Mouse (Mus musculus) thymus, adult 18-20 months (tissue): ENCODE data around the gene Ppip5k2.

Experiments used
- DNase-seq, 2 experiments: peaks; one replicate each; pipeline ENCODE4 v3.0.0; 2022; ENCODE audit warnings: mixed read lengths in 2 of 2

Ppip5k2 gene

GRCm38 (mm10) chr1:97754392-97754791 is 15.8 kb downstream of the Ppip5k2 start:
- DNase-seq = no peak

DNA sequence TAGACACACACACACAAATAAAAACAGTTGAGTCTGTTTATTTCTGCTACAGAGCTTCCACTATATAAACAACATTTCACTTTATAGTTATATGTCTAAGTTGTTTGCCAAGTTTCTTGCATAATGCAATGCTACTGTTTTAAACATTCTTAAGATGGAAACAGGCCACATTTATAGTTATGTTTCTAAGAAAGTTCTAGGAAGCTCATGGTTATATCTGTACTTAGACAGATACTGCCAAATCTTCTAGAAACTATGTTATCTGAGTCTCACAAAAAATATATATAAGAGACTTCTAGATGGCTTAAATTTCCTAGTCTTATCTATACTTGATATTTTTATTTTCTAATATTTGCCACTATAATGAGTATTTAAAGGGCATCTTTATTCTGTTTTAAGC is 17.0 kb downstream of the Ppip5k2 start:
- no peak for DNase-seq

DNA sequence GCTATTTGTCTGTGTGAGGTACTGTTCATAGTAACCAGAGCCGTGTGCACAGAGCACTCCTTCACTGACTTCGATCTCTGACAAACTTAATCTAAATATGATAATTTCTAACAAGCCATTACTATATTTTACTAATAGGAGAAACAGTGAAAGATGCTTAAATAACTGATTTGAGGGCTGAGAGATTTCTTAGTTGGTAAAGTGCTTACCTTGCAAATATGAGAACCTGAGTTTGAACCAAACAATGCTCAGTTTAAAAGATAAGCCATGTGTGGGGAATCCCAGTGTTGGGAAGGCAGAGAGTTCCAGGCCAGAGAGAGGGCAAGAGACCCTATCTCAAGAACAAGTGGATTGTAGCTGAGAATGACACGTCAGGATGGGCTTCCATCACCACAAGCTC is 22.0 kb downstream of the Ppip5k2 start:
- DNase-seq = no peak

- DNase-seq = no peak
Observed at GRCm38 (mm10) chr1:97746261-97746660, 23.9 kb downstream of the Ppip5k2 start.

DNA sequence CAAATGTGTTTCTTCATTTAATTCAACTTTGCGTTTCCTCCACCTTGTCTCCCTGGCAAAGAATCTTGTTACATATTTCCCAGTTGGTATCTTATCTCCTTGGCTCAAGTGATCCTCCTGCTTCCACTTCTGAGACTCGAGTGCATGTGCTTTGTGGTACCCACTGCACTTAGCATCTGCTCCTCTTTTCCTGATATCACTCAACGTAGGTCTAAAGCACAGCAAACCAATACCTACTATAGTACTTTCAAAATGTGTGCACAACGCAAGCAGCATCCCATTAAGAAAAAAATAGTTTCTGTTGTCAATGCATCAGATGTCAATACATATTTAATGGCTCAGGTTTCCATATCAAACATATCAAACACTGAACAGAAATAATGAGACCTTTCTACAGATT is 24.5 kb downstream of the Ppip5k2 start:
- no peak for DNase-seq

DNA sequence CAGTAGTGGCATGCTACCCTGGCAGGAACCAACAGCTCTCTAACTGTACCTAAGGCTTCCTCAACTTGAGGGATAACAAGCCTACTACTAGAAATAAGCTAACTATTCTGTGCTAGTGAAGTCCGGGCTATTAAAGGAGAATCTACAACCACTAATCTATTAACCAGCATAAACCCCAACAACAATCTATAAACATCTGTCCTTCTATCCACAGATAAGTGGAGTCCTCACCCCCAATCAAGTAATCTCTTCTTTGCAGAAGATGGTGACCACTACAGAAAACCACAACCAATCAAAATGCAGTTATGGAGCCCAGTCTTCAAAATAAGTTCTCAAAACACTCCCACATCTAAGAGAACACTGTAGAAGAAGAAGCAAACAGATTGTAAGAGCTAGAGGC is 27.1 kb downstream of the Ppip5k2 start:
- no peak for DNase-seq

DNA sequence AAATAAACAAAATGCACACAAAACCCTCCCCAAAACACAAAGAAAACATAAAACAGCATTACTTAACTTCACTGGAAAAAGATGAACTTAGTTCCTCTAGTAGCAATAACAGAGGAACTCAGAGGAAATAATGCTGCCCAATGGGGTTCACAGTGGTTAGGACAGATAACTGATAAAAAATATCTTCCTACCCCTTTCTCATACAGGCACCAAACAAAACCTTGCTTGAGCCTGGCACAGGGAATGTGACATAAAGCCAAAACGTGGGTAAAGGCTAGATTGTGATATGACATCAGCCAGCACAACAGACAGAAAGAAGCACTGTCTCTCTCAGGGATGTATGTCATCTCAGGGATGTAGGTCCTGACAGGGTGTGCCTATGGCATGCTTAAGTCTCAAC is 40.9 kb downstream of the Ppip5k2 start:
- no peak for DNase-seq

DNA sequence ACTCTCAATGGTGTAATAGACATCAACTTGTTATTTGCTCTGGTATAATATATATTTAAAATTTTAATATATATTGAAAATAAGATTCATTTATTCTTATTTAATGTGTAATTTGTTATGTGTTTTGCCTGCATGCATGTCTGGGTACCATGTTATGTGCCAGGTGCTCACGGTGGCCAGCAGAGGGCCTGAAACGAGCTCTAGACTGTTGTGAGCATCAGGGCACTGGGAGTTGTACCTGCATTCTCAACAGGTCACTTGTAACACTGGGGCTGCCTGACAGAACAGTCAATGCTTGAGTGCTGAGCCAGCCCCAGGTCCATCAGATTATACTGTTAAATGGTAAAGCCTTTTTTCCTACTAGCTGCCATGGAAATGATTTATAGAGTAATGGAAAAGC is 43.5 kb downstream of the Ppip5k2 start:
- no peak for DNase-seq

DNA sequence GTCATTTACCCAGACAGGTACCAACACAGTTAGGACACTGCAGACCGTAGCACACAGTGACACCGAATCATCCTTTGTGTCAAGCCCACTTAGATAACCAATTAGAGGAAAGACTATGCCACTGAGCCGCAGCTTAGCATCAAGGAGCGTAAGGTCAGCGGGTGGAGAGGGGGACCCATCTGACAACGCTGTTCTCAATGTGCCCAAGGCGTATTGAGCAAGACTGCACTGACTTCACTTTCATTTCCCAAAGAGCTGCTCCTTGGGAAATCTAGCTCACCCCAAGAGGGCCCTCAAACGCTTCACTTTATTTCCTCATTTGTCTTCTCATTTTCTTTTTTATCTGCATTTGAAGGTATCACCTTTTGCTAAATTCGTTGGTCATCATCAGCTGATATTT is 51.8 kb downstream of the Ppip5k2 start:
- no peak for DNase-seq

- no peak for DNase-seq
Observed at GRCm38 (mm10) chr1:97714334-97714868, 55.8 kb downstream of the Ppip5k2 start.

- no peak for DNase-seq
Observed at GRCm38 (mm10) chr1:97710520-97710919, 59.7 kb downstream of the Ppip5k2 start.

GRCm38 (mm10) chr1:97705389-97705788 is 64.8 kb downstream of the Ppip5k2 start:
- DNase-seq = no peak

GRCm38 (mm10) chr1:97704646-97705045 is 65.6 kb downstream of the Ppip5k2 start:
- DNase-seq = no peak

DNA sequence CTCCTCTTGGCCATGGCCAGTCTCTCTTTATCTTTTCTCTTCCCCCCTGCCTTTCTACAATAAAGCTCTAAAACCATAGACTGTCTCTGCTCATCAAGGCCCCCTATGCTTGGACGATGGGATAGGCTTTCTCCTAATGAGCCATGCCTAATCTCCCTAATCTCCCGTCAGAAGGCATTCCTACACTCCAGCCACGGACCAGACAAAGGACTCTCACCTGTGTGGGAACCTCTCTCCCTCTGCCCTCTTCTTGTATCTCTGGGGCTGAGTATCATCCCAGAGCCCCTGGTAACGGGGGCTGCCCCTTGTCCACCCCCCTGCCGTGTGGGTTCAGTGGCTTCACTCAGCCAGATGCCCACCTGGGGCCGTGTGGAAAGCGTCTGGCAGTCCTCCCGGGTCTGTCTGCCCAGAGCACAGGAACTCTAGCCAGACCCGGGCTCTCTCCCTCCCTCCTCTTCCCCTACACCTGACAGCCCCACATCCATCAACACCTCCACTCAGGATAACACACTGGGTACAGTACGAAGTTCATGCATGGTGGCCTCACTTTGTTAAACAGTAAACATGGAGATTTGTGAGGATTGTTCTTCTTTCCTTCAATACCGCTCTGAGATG is 71.1 kb downstream of the Ppip5k2 start:
- DNase-seq = no peak

GRCm38 (mm10) chr1:97697273-97697672 is 72.9 kb downstream of the Ppip5k2 start:
- DNase-seq = no peak

DNA sequence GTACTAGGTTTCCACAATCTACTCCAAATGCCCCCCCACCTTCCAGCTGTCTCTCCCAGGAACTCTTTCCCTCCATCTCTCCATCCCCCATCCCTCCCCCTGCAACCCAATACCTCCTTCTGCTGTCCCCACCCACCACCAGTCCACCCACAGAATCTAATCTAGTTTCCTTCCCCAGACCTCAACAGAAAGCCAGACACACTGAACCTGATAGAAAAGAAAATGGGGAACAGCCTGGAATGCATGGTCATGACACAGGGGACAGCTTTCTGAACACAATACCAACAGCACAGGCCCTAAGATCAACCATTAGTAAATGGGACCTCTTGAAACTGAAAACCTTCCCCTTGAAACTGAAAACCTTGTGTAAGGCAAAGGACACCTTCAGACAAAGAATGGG is 76.4 kb downstream of the Ppip5k2 start:
- DNase-seq = no peak

- DNase-seq = peak; percentile 21 to 27
Observed at GRCm38 (mm10) chr1:97688756-97689155, 81.5 kb downstream of the Ppip5k2 start.

GRCm38 (mm10) chr1:97676526-97677177 is 93.6 kb downstream of the Ppip5k2 start:
- no peak for DNase-seq

DNA sequence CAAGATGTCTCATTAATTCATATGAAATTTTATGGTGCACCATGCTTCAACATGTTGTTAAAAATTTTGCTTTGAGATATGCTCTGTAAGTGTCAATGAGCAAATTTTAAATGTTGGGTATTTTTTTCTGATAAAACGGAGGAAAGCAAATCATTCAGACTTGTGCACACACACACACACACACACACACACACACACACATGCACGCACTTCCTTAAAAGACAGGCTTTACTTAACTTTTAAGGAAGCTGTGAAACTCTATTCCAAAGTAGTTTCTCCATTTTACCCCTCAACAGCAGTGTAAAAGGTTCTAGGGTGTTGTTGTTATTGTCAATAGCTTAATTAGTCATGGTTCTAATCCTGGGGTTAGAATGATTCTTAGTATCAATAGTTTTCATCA is 94.1 kb downstream of the Ppip5k2 start:
- no peak for DNase-seq

DNA sequence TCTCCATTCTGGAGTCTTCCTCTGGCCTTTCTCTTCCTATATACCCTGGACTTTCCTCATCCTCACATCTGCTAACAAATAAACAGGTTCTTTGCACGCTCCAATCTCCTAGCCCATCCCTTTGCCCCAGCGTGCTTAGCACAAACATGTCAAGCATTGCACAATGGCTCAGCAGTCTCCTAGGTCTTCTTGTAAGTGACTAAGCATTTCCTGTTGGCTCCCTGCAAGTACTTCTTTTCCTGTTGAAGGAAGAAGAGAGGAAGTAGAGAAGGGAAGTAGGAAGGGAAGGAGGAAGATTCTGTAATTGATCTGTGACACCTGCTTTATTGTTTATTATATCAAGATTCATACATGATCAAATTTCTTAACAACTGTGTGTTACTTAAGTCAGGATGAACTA is 97.4 kb downstream of the Ppip5k2 start:
- DNase-seq = no peak

- no peak for DNase-seq
Observed at GRCm38 (mm10) chr1:97667288-97667687, 102.9 kb downstream of the Ppip5k2 start.

- no peak for DNase-seq
Observed at GRCm38 (mm10) chr1:97662324-97662723, 107.9 kb downstream of the Ppip5k2 start.

DNA sequence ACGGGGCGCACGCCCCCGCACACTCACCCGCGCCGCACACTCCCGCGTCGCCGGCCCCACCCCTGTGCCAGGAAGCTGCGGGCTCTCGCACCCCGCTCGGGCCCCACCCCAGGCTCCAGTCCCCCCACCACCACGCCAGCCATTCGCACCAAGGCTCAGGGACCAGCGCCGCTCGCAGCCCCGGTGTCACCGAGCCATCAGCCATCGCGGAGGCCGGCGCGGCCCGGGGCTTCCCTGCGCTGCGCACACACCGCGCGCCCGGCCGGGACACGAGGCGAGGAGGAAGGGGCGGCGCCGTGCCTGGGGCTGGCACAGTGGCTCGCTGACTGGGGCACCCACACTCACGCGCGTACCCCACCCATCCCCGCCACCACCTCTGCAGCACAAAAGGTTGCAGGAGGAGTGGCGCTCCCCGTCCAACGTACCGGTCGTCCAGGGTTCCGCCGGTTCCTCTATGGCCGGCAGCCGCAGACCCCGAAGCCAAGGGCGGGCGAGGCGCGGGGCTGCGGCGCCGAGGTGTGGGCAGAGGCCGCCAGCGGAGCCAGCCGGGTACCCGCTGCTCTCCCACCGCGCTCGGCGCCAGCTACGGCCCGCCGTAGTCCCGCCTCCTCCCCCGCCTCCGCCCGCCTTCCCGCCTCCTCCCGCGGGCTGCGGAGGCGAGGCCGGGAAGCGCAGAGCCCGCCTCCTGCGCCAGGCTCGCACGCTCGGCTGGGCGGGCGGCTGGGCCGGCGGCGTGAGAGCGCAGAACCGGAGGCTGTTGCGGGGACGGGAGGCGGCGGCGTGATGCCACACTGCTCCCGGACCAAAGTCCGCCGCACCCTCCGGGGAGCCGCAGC is 108.6 kb downstream of the Ppip5k2 start, which contains the start of gene D1Ertd622e:
TSS of gene D1Ertd622e (minus strand) at position 669 of the 836 bp plus-strand sequence.
- DNase-seq = peak; percentile 71 to 76
